Mouse (Mus musculus): ENCODE results near the gene Kdm4d.
"Not testable (repeated sequence)": the region's sequence is repeated elsewhere in the genome, so short reads cannot be mapped to it uniquely, and the experiment has no call there.

The Kdm4d gene

GRCm38 (mm10) chr9:14498896-14499705 is 1.2 kb downstream of the Kdm4d start:
- in situ Hi-C loops (cut with MboI; ENCODE audit: low pct_unique_long_range_greater_than_20kb in 1 of 2, low sequenced_read_pairs in 2 of 2, unreplicated experiment in 1 of 2) = no loop called here

DNA sequence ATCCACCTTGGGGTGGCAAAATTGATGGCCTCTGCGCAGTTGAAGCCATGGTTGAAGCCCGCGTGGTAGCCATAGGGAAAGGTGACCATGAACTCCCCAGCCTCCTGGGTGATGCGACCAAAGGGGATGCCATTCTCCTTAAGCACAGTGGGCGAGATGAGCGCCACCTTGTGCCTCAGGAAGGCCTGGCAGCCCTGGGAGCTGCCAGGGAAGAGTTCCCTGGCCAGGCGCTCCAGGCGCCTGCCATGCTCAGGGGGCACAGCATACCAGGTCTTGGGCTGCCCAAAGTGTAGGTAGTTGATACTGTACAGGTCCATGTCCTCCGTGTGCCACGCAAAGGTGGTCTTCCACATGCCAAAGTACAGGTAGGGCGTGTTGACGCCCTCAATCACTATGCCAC is 36.6 kb downstream of the Kdm4d start:
- in situ Hi-C loops (cut with MboI; ENCODE audit: low pct_unique_long_range_greater_than_20kb in 1 of 2, low sequenced_read_pairs in 2 of 2, unreplicated experiment in 1 of 2) = not testable (repeated sequence)

- in situ Hi-C loops (cut with MboI; ENCODE audit: low pct_unique_long_range_greater_than_20kb in 1 of 2, low sequenced_read_pairs in 2 of 2, unreplicated experiment in 1 of 2) = not testable (repeated sequence)
These were observed 37.7 kb downstream of the Kdm4d start for GRCm38 (mm10) chr9:14462536-14462935.

DNA sequence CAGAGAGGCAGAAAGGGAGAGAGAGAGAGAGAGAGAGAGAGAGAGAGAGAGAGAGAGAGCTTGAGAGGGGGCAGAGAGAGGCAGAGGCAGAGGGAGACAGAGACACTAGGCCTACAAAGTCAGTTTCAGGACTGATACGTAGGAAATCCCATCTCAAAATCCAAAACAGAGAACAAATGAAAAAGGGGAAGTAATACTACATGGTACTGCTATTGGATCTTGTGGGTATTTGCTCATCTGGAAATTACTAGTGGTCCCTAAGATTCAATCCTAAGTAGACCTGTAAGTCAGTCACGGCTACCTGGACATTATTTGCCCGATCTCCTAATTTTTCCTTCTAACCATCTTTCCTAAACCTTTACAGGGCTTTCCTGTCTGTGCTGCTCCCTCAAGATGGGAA is 44.0 kb downstream of the Kdm4d start:
- in situ Hi-C loops (cut with MboI; ENCODE audit: low pct_unique_long_range_greater_than_20kb in 1 of 2, low sequenced_read_pairs in 2 of 2, unreplicated experiment in 1 of 2) = no loop called here

DNA sequence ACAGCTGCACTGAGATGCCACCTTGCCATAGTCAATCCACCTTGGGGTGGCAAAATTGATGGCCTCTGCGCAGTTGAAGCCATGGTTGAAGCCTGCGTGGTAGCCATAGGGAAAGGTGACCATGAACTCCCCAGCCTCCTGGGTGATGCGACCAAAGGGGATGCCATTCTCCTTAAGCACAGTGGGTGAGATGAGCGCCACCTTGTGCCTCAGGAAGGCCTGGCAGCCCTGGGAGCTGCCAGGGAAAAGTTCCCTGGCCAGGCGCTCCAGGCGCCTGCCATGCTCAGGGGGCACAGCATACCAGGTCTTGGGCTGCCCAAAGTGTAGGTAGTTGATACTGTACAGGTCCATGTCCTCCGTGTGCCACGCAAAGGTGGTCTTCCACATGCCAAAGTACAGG is 49.2 kb downstream of the Kdm4d start:
- in situ Hi-C loops (cut with MboI; ENCODE audit: low pct_unique_long_range_greater_than_20kb in 1 of 2, low sequenced_read_pairs in 2 of 2, unreplicated experiment in 1 of 2) = not testable (repeated sequence)

DNA sequence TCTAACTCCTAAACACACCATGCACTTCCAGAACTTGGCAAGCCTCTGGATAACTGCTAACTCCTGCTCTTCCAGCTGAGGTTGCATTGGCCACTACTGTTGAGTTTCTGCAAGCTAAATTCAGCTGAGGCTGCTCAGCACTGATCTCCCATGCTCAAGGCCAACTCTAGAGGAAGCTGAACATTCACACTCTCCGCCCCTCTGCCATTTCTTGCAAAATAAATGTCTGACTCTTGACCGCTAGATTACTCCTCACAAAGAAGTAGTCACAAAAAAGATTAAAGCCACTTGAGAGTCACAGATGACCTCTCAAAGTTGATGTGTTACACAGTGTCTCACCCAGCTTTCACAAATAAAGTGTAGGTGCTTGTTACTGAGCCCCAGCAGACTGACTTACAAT is 53.2 kb downstream of the Kdm4d start:
- in situ Hi-C loops (cut with MboI; ENCODE audit: low pct_unique_long_range_greater_than_20kb in 1 of 2, low sequenced_read_pairs in 2 of 2, unreplicated experiment in 1 of 2) = not testable (repeated sequence)

DNA sequence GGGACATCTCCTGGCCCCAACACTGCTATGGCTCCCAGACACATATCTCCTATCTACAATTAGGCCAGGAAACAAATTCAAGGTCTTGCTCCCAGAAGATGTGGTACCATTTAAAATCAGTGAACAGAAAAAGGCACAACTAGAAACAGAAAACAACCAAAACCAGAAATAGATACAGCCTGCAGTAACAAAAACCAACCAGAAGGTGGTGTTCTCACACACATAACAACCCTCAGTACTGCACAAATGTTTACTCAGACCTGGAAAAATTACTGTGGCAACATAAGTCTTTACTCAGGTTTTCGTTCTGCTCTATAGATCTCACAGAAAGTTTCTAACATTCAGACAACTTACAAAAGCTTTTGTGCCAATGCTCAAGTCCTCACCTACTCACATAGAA is 59.9 kb downstream of the Kdm4d start:
- in situ Hi-C loops (cut with MboI; ENCODE audit: low pct_unique_long_range_greater_than_20kb in 1 of 2, low sequenced_read_pairs in 2 of 2, unreplicated experiment in 1 of 2) = no loop called here

DNA sequence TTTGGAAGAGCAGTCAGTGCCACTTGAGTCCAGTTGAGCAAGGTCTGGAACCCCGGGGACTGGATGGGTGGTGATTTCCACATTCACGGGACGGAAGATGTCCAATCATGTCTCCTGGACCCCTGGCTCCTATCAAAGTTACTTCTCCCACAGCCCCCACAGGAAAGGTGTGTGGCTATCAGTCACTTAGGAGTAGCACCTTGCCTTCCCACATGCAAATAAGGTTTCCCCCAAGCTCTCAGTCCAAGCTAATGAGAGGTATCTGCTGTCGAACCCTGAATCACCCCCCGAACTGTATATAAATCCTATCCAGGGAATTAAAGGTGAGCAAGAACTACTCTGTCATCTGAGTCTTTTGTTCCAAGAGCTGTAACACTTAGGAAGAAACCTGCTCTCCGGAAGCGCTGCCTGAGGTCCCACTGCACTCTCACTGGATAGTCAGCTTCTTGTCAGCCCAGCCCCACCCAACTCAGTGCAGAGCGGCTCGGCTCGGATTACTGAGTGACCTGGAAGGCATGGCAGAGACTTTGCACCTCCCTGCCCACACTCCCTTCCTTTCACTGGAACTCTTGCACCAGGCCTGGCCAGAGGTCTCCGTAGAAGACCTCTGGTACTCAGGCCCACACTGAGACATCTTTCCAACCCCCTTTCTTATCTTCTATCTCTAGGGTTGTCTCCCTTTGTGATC is 66.9 kb downstream of the Kdm4d start:
- in situ Hi-C loops (cut with MboI; ENCODE audit: low pct_unique_long_range_greater_than_20kb in 1 of 2, low sequenced_read_pairs in 2 of 2, unreplicated experiment in 1 of 2) = no loop called here
